Mouse (Mus musculus) heart, embryonic 14.5 days (tissue): ENCODE measurements around the gene Ctnna3. TPM values are rescaled to one million over a fixed set of nuclear protein-coding genes. Genes with fewer than 3 reads are reported as not detected.

Experiments used
- ATAC-seq: fragments of 200-750 bp; cut with Nextera tagmentation; 2 replicates; pipeline ENCODE4 v1.8.0; 2017; ENCODE audit warnings: low read depth, moderate TSS enrichment; ENCODE audit not compliant: insufficient number of reproducible peaks, insufficient read depth, low FRiP score
- H3K27ac ChIP-seq, 2 experiments: fragments of 200-500 bp in 1 of 2; fragments of 300-500 bp in 1 of 2; sonication (generic) in 1 of 2; replicated peaks in 1 of 2; 2 replicates each; pipeline ENCODE4 v1.5.1; 2012 to 2014; ENCODE audit warnings: low read depth in 2 of 2, low read length in 2 of 2, control low read depth in 1 of 2, mild to moderate bottlenecking in 1 of 2, mixed read lengths in 1 of 2; ENCODE audit not compliant: control insufficient read depth in 1 of 2, insufficient read depth in 1 of 2
- H3K27me3 ChIP-seq: fragments of 300-500 bp; sonication (generic); 2 replicates; pipeline ENCODE4 v1.6.1; 2014; ENCODE audit warnings: mild to moderate bottlenecking, low read length, control low read depth; ENCODE audit not compliant: control insufficient read depth, insufficient read depth
- H3K36me3 ChIP-seq: fragments of 300-500 bp; sonication (generic); 2 replicates; pipeline ENCODE4 v1.6.1; 2014; ENCODE audit warnings: mild to moderate bottlenecking, control low read depth, low read length, mixed read lengths; ENCODE audit not compliant: control insufficient read depth, insufficient read depth
- H3K4me1 ChIP-seq, 2 experiments: fragments of 200-500 bp in 1 of 2; fragments of 300-500 bp in 1 of 2; sonication (generic) in 1 of 2; 2 replicates each; pipeline ENCODE4 v1.6.1; 2012 to 2014; ENCODE audit warnings: low read length in 2 of 2, control low read depth in 1 of 2, mixed read lengths in 1 of 2; ENCODE audit not compliant: control insufficient read depth in 2 of 2, insufficient read depth in 2 of 2
- H3K4me2 ChIP-seq: fragments of 300-500 bp; sonication (generic); 2 replicates; pipeline ENCODE4 v1.6.1; 2014; ENCODE audit warnings: mild to moderate bottlenecking, low read length
- H3K4me3 ChIP-seq, 2 experiments: fragments of 200-500 bp in 1 of 2; fragments of 300-500 bp in 1 of 2; sonication (generic) in 1 of 2; 2 replicates each; pipeline ENCODE4 v1.5.1; 2012 to 2014; ENCODE audit warnings: low read length in 2 of 2, mild to moderate bottlenecking in 2 of 2, control low read depth in 1 of 2, low read depth in 1 of 2, moderate library complexity in 1 of 2; ENCODE audit not compliant: control insufficient read depth in 1 of 2, insufficient read depth in 1 of 2
- H3K9ac ChIP-seq: fragments of 300-500 bp; sonication (generic); 2 replicates; pipeline ENCODE4 v1.6.1; 2014; ENCODE audit warnings: mild to moderate bottlenecking, low read length
- H3K9me3 ChIP-seq: fragments of 300-500 bp; sonication (generic); 2 replicates; pipeline ENCODE4 v1.6.1; 2016; ENCODE audit warnings: low read length, control low read depth; ENCODE audit not compliant: control insufficient read depth
- WGBS: fragments of 180-500 bp; shearing (Covaris S2); extraction: QIAGEN DNeasy Blood & Tissue Kit; methylation state at CpG from one replicate; pipeline ENCODE4 v1.1.7; 2014; 5-methylcytosine and 5-hydroxymethylcytosine counted together
- polyA plus RNA-seq: library from polyadenylated mRNA; unstranded; fragments of >200 nt; fragmentation: Nextera tagmentation; extraction: Ambion mirVana; gene quantifications from 2 replicates; pipeline ENCODE4 v1.2.1, GENCODE M21; 2014

Ctnna3 gene
- polyA plus RNA-seq, 1 experiment from 2014 or later = 29.4 TPM

DNA sequence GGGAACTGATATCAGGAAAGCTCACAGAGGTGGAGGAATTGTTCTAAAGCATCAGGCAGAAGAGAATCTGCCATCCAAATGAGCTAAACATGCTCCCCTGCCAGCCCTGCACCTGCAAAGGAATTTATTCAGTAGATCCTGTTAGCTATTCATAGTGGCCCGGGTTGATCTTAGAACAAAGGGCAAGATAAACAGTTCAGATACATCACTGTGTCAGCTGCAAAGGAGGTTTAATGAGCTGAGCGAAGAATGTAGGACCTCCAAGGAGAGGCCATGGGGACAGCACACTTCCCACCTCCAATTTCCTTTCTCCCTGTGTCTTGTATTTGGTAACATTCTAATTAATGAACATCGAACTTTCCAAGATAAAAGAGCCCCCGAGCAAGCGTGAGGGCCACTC, 1206.9 kb downstream of the Ctnna3 start:
- no peak for ATAC-seq
- 67% methylated on average over 5 of the region's 5 CpGs for WGBS
- Histone ChIP-seq H3K4me3 (no peak overlapping the region), H3K27me3 (no peaks in the 10 kb centered on the region), H3K4me2 (no peak overlapping the region), H3K4me1 (no peaks in the 10 kb centered on the region), H3K9ac (no peak overlapping the region), H3K9me3 (no peaks in the 10 kb centered on the region), H3K36me3 (no peaks in the 10 kb centered on the region), H3K27ac (no peak overlapping the region)

DNA sequence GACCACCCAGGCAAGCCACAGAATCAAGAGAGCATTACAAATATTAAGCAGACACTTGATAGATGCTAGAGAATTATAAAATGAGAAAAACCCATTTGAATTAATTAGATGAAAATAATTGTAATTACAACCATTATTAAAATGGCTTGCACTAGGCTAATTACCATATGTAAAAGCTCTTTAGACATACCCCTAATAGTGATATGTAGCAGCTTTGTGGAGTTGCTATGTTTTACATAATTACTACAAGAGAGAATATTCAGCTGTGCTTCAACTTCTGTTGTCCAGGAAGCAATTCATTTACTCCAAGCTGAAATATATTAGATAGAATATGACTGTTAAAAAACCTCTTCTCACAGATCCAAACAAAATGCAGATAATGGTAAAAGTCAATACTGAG, 1209.2 kb downstream of the Ctnna3 start:
- Histone ChIP-seq H3K4me3 (no peak overlapping the region), H3K9ac (no peak overlapping the region), H3K4me1 (no peaks in the 10 kb centered on the region), H3K27me3 (no peaks in the 10 kb centered on the region), H3K4me2 (no peak overlapping the region), H3K9me3 (no peaks in the 10 kb centered on the region), H3K36me3 (no peaks in the 10 kb centered on the region), H3K27ac (no peak overlapping the region)
- ATAC-seq = no peak

DNA sequence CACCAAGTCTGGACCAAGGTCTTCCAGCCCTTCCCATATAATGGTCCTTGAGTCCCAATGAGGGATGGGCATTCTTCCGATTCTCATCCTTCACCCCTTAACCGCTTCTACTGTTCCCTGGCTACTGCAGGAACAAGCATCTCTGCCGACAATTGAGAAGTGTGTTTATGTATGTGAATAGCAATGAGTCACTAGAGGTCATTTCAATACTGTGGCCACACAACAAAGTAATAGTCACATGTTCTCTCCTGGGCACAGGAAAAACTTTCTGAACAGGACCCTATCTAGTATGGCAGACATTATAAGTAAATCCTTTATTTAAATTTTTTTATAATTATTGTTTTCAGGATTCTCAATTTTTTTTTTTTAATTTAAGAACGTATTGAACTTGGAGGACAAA, 1211.2 kb downstream of the Ctnna3 start:
- ATAC-seq = no peak
- H3K9ac ChIP-seq = no peak overlapping the region
- H3K27ac ChIP-seq = no peak overlapping the region
- no peaks in the 10 kb centered on the region for H3K4me1 ChIP-seq
- H3K9me3 ChIP-seq = no peaks in the 10 kb centered on the region
- 80% methylated on average over 4 of the region's 4 CpGs for WGBS
- no peak overlapping the region for H3K4me2 ChIP-seq
- H3K27me3 ChIP-seq = no peaks in the 10 kb centered on the region
- H3K4me3 ChIP-seq = no peak overlapping the region
- H3K36me3 ChIP-seq = no peaks in the 10 kb centered on the region

DNA sequence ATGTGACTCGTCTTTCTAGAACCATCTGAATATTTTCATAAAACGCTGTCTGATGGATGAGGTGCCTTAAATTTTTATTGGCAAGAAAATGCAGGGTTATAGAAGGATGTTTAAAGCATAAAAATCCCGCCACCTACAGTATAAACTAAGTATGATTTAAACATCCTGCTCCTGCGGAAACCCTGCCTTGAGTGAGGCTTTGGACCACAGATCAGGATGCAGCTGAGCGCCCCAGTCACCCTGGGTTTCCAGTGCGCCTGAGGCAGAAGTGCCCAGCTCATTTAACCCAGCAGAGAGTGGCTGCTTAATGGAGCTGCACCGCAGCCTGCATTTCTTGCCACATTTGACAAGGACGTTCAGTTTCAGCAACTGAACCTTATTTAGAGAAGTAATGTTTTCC, 1211.7 kb downstream of the Ctnna3 start:
- Histone ChIP-seq H3K4me1 (no peaks in the 10 kb centered on the region), H3K27me3 (no peaks in the 10 kb centered on the region), H3K27ac (no peak overlapping the region), H3K9ac (no peak overlapping the region), H3K36me3 (no peaks in the 10 kb centered on the region), H3K4me3 (no peak overlapping the region), H3K4me2 (no peak overlapping the region), H3K9me3 (no peaks in the 10 kb centered on the region)
- WGBS = 73% methylated on average over 8 of the region's 8 CpGs
- ATAC-seq = no peak

DNA sequence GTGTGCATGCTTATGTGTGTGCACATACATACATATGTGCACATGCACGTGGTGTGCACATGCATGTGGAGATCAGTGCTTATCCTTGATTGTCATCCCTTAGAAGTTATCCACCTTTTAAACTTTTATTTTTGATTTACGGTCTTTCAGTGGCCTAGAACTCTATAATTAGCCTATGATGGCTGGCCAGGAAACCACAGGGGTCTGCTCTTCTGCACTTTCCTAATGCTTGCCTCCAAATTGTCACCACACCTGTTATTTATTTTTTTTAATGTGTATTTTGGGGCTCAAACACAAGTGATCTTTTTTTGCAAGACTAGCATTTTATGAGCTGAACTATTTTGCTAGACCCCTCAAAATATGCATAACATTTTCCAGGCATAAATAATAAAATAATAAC, 1214.1 kb downstream of the Ctnna3 start:
- Histone ChIP-seq H3K4me2 (no peak overlapping the region), H3K4me1 (no peaks in the 10 kb centered on the region), H3K9me3 (no peaks in the 10 kb centered on the region), H3K4me3 (no peak overlapping the region), H3K36me3 (no peaks in the 10 kb centered on the region), H3K27me3 (no peaks in the 10 kb centered on the region), H3K27ac (no peak overlapping the region), H3K9ac (no peak overlapping the region)
- 74% methylated on average over 2 of the region's 2 CpGs for WGBS
- no peak for ATAC-seq

DNA sequence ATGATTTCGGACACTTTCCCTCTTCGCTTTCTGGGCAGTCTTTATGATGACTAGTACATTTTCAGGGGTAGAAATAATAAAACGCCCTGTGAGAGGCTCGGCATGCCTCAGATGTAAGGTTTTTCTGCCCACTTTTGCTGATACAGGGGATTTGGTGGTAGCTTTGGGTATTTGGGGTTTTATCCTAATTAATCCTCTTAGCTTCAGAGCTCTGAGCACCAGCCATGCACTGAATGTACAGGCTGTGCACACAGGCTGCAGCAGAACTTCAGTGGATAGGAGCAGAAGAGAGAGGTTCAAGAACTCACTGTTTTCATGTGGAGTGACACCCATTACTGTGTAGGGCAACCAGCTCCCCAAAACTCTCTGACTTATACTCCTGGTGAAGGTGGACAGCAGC, 1231.3 kb downstream of the Ctnna3 start:
- no peak overlapping the region for H3K9ac ChIP-seq
- WGBS = 85% methylated on average over 4 of the region's 4 CpGs
- no peak overlapping the region for H3K4me2 ChIP-seq
- no peaks in the 10 kb centered on the region for H3K27me3 ChIP-seq
- H3K27ac ChIP-seq = no peak overlapping the region
- H3K9me3 ChIP-seq = no peaks in the 10 kb centered on the region
- H3K4me3 ChIP-seq = no peak overlapping the region
- ATAC-seq = no peak
- H3K4me1 ChIP-seq = no peaks in the 10 kb centered on the region
- no peaks in the 10 kb centered on the region for H3K36me3 ChIP-seq

DNA sequence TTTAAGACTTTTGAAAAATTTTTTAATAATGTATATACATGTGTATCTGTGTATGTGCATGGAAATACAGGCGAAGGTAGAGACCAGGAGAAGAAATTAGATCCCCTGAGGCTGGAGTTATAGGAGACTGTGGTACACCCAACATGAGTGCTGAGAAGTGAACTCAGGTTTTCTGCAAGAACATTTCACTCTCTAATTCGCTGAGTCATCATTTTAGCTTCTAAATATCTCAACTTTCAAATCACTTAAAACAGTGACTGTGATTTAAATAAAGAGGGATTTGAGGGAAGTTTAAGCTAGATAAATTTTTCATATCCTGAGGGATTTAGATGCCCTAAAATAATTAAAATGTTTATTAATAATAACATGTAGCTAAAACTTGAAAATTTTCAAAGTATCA, 1241.6 kb downstream of the Ctnna3 start:
- WGBS = 61% methylated on average over 2 of the region's 2 CpGs
- no peaks in the 10 kb centered on the region for H3K36me3 ChIP-seq
- H3K9me3 ChIP-seq = no peaks in the 10 kb centered on the region
- no peak overlapping the region for H3K4me3 ChIP-seq
- no peaks in the 10 kb centered on the region for H3K27me3 ChIP-seq
- ATAC-seq = no peak
- H3K4me1 ChIP-seq = no peaks in the 10 kb centered on the region
- H3K27ac ChIP-seq = no peak overlapping the region
- no peak overlapping the region for H3K4me2 ChIP-seq
- no peak overlapping the region for H3K9ac ChIP-seq

DNA sequence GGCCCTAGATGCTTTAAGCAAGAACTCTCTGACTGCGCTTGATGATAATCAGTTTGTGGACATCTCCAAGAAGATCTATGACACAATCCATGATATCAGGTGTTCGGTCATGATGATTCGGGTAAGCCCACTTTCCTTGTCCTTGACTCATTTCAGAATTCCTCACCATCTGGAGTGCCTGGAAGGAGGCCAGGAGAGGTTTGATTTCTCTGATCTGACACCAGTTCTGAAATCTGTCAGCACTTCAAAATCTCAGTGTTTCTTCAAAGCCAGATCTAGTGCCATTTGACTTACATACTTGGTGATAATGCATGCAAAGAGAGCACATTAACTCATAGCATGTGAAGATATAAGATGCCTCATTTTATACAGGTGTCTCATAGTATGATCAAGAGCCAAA, 1245.9 kb downstream of the Ctnna3 start:
- Histone ChIP-seq H3K27me3 (no peaks in the 10 kb centered on the region), H3K4me1 (no peaks in the 10 kb centered on the region), H3K4me2 (no peak overlapping the region), H3K36me3 (no peaks in the 10 kb centered on the region), H3K9me3 (no peaks in the 10 kb centered on the region), H3K9ac (no peak overlapping the region), H3K4me3 (no peak overlapping the region), H3K27ac (no peak overlapping the region)
- ATAC-seq = no peak
- 88% methylated on average over 3 of the region's 3 CpGs for WGBS
